Mouse (Mus musculus): ENCODE results near the gene Ahnak. TPM values are rescaled to one million over a fixed set of nuclear protein-coding genes. Genes with fewer than 3 reads are reported as not detected.
A peak's percentile ranks its signal among the peaks of the same experiment; 100 is the strongest.

Gene Ahnak
- total and polyA plus RNA-seq, 3 experiments = 1.2 to 2.2 TPM; not detected in 1

GRCm38 (mm10) chr19:9071456-9072156 is 82.5 kb downstream of the Ahnak start:
- Histone ChIP-seq H3K4me1 (ENCODE audit: control insufficient read depth in 1 of 2, insufficient read depth in 2 of 2, low read length in 2 of 2) (peaks cover 26 to 66% of the 10 kb centered on the region in 2 experiments), H3K27me3 (ENCODE audit: control insufficient read depth in 1 of 2, insufficient read depth in 2 of 2, low read length in 2 of 2) (no peaks in the 10 kb centered on the region), H3K79me2 (ENCODE audit: control insufficient read depth, insufficient read depth, low read length, poor library complexity) (no peaks in the 10 kb centered on the region), H3K27ac (ENCODE audit: control insufficient read depth, low read depth, low read length) (peak overlapping the region; percentile 5; the same call in 1 of the 2 replicates), H3K9ac (ENCODE audit: control insufficient read depth, low read depth, low read length, poor library complexity, severe bottlenecking) (no peak overlapping the region), H3K36me3 (ENCODE audit: control insufficient read depth in 1 of 2, insufficient read depth in 2 of 2, low read length in 2 of 2) (peaks cover 0 to 46% of the 10 kb centered on the region in 2 experiments; a peak in 2 of 4 replicates), H3K9me3 (replicated peaks; ENCODE audit: insufficient read depth, low read length) (no peaks in the 10 kb centered on the region), H3K4me3 (ENCODE audit: control insufficient read depth in 1 of 2, insufficient read depth in 1 of 2, low read depth in 2 of 2, low read length in 2 of 2) (no peak overlapping the region)
- TF ChIP-seq ELF1 (IDR thresholded peaks at IDR 0.05; ENCODE audit: low read depth, low read length) (no peak), NELFE (IDR thresholded peaks at IDR 0.05; ENCODE audit: low read depth, low read length) (no peak), MAX (IDR thresholded peaks at IDR 0.05; ENCODE audit: low read length) (peak; percentile 31; the same call in 1 of the 2 replicates), TBP (IDR thresholded peaks at IDR 0.05; ENCODE audit: low read depth, low read length) (0 out of 2 replicates have a peak, but pooled peaks have one; percentile 22), TCF12 (IDR thresholded peaks at IDR 0.05; ENCODE audit: low read depth, low read length) (0 out of 2 replicates have a peak, but pooled peaks have one; percentile 33), EP300 (IDR thresholded peaks at IDR 0.05; ENCODE audit: low read depth in 1 of 2, low read length in 2 of 2) (0 out of 4 replicates have a peak, but pooled peaks have one; percentile 19 to 43), RCOR1 (IDR thresholded peaks at IDR 0.05; ENCODE audit: low read depth, low read length) (0 out of 2 replicates have a peak, but pooled peaks have one; percentile 42), SIN3A (IDR thresholded peaks at IDR 0.05; ENCODE audit: low read length) (peak; percentile 42), MXI1 (IDR thresholded peaks at IDR 0.05; ENCODE audit: low read depth, low read length) (0 out of 2 replicates have a peak, but pooled peaks have one; percentile 44)
- DNase-seq (ENCODE audit: low read depth, low spot score) = peak; percentile 74

DNA sequence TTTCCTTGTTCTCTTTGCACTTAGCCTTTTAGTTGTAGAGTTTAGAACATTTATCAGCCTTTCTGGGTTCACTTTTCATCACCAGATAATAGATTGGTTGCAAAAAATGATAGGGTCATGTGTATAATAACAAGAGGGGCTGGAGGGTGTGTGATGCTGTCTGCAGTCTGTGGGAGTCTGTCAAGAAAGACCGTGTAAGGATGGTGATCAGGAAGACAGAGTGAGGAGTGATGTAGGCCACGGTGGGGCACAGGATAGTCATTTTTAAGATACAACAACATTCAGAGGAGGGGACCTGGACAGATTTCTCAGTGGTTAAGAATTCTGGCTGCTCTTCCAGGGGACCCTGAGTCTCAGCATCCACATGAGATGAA is 83.1 kb downstream of the Ahnak start:
- peaks cover 0 to 41% of the 10 kb centered on the region in 2 experiments; a peak in 2 of 4 replicates for H3K36me3 ChIP-seq (ENCODE audit: control insufficient read depth in 1 of 2, insufficient read depth in 2 of 2, low read length in 2 of 2)
- peaks cover 25 to 62% of the 10 kb centered on the region in 2 experiments for H3K4me1 ChIP-seq (ENCODE audit: control insufficient read depth in 1 of 2, insufficient read depth in 2 of 2, low read length in 2 of 2)
- H3K4me3 ChIP-seq (ENCODE audit: control insufficient read depth in 1 of 2, insufficient read depth in 1 of 2, low read depth in 2 of 2, low read length in 2 of 2) = no peak overlapping the region
- no peak overlapping the region for H3K27ac ChIP-seq (ENCODE audit: control insufficient read depth, low read depth, low read length)
- H3K79me2 ChIP-seq (ENCODE audit: control insufficient read depth, insufficient read depth, low read length, poor library complexity) = no peaks in the 10 kb centered on the region
- DNase-seq (ENCODE audit: low read depth, low spot score) = no peak
- no peaks in the 10 kb centered on the region for H3K9me3 ChIP-seq (replicated peaks; ENCODE audit: insufficient read depth, low read length)
- TF ChIP-seq HCFC1 (IDR thresholded peaks at IDR 0.05; ENCODE audit: low read depth, low read length) (no peak), RAD21 (IDR thresholded peaks at IDR 0.05; ENCODE audit: low read depth, low read length) (no peak), ZMIZ1 (IDR thresholded peaks at IDR 0.05; ENCODE audit: low read depth, low read length) (no peak), E2F4 (IDR thresholded peaks at IDR 0.05; ENCODE audit: borderline replicate concordance, low read depth, low read length) (no peak), CTCF (IDR thresholded peaks at IDR 0.05 in 2 of 3, conservative IDR thresholded peaks at IDR 0.05 in 1 of 3; ENCODE audit: control insufficient read depth in 1 of 3, insufficient read depth in 1 of 3, low read depth in 2 of 3, low read length in 3 of 3, poor library complexity in 1 of 3, severe bottlenecking in 1 of 3) (no peak), MYB (IDR thresholded peaks at IDR 0.05; ENCODE audit: low read depth, low read length) (no peak), ZC3H11A (IDR thresholded peaks at IDR 0.05; ENCODE audit: low read depth, low read length) (no peak), TCF12 (IDR thresholded peaks at IDR 0.05; ENCODE audit: low read depth, low read length) (no peak), MAX (IDR thresholded peaks at IDR 0.05; ENCODE audit: low read length) (no peak)
- no peaks in the 10 kb centered on the region for H3K27me3 ChIP-seq (ENCODE audit: control insufficient read depth in 1 of 2, insufficient read depth in 2 of 2, low read length in 2 of 2)
- no peak overlapping the region for H3K9ac ChIP-seq (ENCODE audit: control insufficient read depth, low read depth, low read length, poor library complexity, severe bottlenecking)

All from MEL (cell line).